Mouse (Mus musculus) embryonic fibroblast, embryonic 13.5 days (primary cell): Measurements from ENCODE around the gene Gpatch1.

Experiments used
- CTCF ChIP-seq: IDR thresholded peaks from 2 replicates; pipeline ENCODE4 v1.5.1; 2011; ENCODE audit warnings: mild to moderate bottlenecking, control low read depth, low read length, moderate library complexity, borderline replicate concordance; ENCODE audit not compliant: insufficient read depth
- POLR2A ChIP-seq: IDR thresholded peaks from 2 replicates; pipeline ENCODE4 v1.6.1; 2011; ENCODE audit warnings: low read depth, mild to moderate bottlenecking, control low read depth, low read length, moderate library complexity

DNA sequence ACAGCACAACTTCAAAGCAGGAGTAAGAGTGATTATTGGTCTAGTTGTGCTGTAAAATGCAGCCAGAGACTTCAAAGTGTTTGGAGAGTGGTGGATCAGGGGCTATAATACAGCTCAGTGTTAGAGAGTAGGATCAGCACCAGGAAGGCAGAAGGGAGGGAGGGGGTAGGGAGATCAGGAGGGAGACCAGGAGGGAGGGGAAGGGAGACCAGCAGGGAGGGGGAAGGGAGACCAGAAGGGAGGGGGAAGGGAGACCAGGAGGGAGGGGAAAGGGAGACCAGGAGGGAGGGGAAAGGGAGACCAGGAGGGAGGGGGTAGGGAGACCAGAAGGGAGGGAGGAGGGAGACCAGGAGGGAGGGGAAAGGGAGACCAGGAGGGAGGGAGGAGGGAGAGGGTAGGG is 4.1 kb downstream of the Gpatch1 start:
- no peak for TF ChIP-seq CTCF
- no peak for TF ChIP-seq POLR2A
